Mouse (Mus musculus) testis, adult 2 months (tissue): Measurements from ENCODE around the gene Cyp2a4.
"Not testable (repeated sequence)": the region's sequence is repeated elsewhere in the genome, so short reads cannot be mapped to it uniquely, and the experiment has no call there.

Source experiments
- CTCF ChIP-seq: fragments of 200-500 bp; IDR thresholded peaks from 2 replicates; pipeline ENCODE4 v1.5.1; 2012; ENCODE audit warnings: low read depth, mild to moderate bottlenecking, inconsistent platforms, low read length, moderate library complexity; ENCODE audit not compliant: control insufficient read depth, insufficient read depth, insufficient replicate concordance
- POLR2A ChIP-seq: fragments of 200-500 bp; IDR thresholded peaks from 2 replicates; pipeline ENCODE4 v1.6.1; 2012; ENCODE audit warnings: low read depth, mild to moderate bottlenecking, inconsistent platforms, low read length, moderate library complexity; ENCODE audit not compliant: control insufficient read depth

DNA sequence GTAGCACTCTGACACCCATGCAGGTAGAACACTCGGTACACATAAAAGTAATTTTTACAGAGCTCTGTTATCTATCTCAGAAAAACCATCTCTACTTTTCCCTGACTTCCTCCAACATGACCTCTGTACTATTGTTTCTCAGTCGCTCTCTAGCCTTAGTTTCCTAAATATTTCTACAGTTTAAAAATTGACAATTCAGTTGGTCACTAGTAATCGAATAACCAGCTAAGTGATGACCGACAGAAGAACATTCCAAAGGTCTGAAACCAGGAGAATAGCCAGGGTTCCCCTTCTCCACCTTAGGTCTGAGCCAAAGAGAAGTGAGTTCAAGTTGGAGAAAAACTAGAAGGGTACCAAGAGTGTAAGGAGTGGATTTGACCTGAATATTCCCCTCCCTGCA is 4.8 kb downstream of the Cyp2a4 start:
- TF ChIP-seq CTCF, POLR2A: not testable (repeated sequence)
